In the genomic region with DNA sequence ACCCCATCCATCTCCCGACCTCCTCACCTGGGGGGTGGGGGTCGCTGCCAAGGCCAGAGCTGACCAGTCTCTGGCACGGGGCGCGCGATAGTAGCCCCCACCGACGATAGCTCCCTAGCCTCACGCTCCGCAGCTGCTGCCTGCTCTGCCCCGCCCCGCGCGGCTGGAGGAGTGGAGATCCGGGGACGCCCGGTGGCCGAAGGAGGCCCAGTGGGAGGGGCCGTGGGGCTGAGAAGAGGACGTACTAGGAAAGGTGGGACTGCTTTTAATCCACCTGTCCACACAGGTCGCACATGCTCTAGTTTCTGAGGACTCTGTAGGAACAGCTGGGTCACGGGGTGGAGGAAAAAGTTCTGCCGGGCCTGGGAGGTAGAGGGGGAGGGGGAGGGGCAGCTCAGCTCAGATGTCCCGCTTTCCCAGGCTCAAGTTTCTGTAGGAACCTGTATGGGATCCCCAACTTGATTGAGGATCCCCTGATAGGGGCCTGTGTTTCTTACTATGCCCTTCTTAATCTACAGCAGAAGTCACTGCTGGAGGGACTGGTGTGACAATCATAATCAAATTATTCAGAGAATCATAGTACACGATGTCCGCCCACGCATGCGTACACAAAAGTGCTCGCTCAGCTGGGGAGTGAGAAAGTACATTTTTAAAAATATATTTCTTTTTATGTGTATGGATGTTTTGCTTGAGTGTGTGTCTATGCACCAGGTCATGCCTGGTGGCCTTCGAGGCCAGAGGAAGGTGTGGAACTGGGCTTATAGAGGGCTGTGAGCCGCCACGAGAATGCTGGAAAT, we compare ENCODE assay signal across 8 mouse cellular contexts. TPM values are rescaled to one million over a fixed set of nuclear protein-coding genes. Genes with fewer than 3 reads are reported as not detected.
A peak's percentile ranks its signal among the peaks of the same experiment; 100 is the strongest.
DNase-seq lines count a peak whose midpoint lies in the region; ATAC-seq lines count a peak whose summit lies in the region.

A gene (minus strand): TSS at position 161 of the 797 bp plus-strand sequence.

- no peak for DNase-seq in left cerebral cortex, adult 18-20 months (ENCODE audit: low spot score in 2 of 2)
- no peak for DNase-seq in left cerebral cortex, adult 9 months (ENCODE audit: low spot score in 2 of 2)
- DNase-seq in cerebellum, postnatal 14 days = peak; percentile 65 to 74
- DNase-seq in gastrocnemius, postnatal 25 days = peak; percentile 77
- peak; percentile 28 for DNase-seq in induced T-regulatory cell, adult 2 months (ENCODE audit: low read depth)
- DNase-seq in left cerebral cortex, postnatal 4 days = peak; percentile 77
- peak; percentile 48 for DNase-seq in thymus, postnatal 4 days

- 0 out of 2 replicates have a peak, but pooled peaks have one; percentile 18 for ATAC-seq in megakaryocyte progenitor cell, adult 5-6 weeks (replicated peaks; ENCODE audit: poor library complexity)

- intact Hi-C loops in left cerebral cortex, postnatal 4 days (cut with DNase I) = no loop called here

RNA-seq across cellular contexts. Expression of the gene that starts here (rescaled TPM):
- 10 to 100 TPM; 21.7 to 28.0 TPM for total RNA-seq in left cerebral cortex, adult 18-20 months (2021)
- total RNA-seq in gastrocnemius, postnatal 25 days (2021) = 10 to 100 TPM; 41.4 to 42.2 TPM
- 10 to 100 TPM; 68.8 to 69.9 TPM for total RNA-seq in left cerebral cortex, postnatal 4 days (2021)
- 43.5 and 67.7 TPM in 2 replicates for total RNA-seq in megakaryocyte progenitor cell, adult 5-6 weeks (2015)
- total RNA-seq in megakaryocyte progenitor cell, adult 5-6 weeks (2017) = 64.1 and 64.3 TPM in 2 replicates

Comparison
In these comparisons a context has a peak if more than half of its experiments do, and no peak if none do; other contexts are left out.
1. DNase-seq: peak in cerebellum, postnatal 14 days (2 of 2), gastrocnemius, postnatal 25 days (single experiment), induced T-regulatory cell, adult 2 months (single experiment), left cerebral cortex, postnatal 4 days (single experiment) and thymus, postnatal 4 days (single experiment); none in left cerebral cortex, adult 18-20 months (0 of 2) and left cerebral cortex, adult 9 months (0 of 2).